Mouse (Mus musculus) hindbrain, embryonic 12.5 days (tissue): ENCODE measurements around the gene Apbb2. TPM values are rescaled to one million over a fixed set of nuclear protein-coding genes. Genes with fewer than 3 reads are reported as not detected.

Experiments used
- ATAC-seq: fragments of 200-750 bp; cut with Nextera tagmentation; 2 replicates; pipeline ENCODE4 v1.8.0; 2017; ENCODE audit warnings: moderate TSS enrichment; ENCODE audit not compliant: low FRiP score
- H3K27ac ChIP-seq: fragments of 300-500 bp; sonication (generic); 2 replicates; pipeline ENCODE4 v1.5.1; 2016; ENCODE audit warnings: mild to moderate bottlenecking
- H3K27me3 ChIP-seq: fragments of 300-500 bp; sonication (generic); 2 replicates; pipeline ENCODE4 v1.6.1; 2016; ENCODE audit warnings: mild to moderate bottlenecking
- H3K36me3 ChIP-seq: fragments of 300-500 bp; sonication (generic); 2 replicates; pipeline ENCODE4 v1.6.1; 2016; ENCODE audit warnings: mild to moderate bottlenecking
- H3K4me1 ChIP-seq: fragments of 300-500 bp; sonication (generic); 2 replicates; pipeline ENCODE4 v1.6.1; 2016
- H3K4me2 ChIP-seq: fragments of 300-500 bp; sonication (generic); replicated peaks from 2 replicates; pipeline ENCODE4 v1.6.1; 2016; ENCODE audit warnings: mild to moderate bottlenecking
- H3K4me3 ChIP-seq: fragments of 300-500 bp; sonication (generic); 2 replicates; pipeline ENCODE4 v1.5.1; 2016; ENCODE audit warnings: mild to moderate bottlenecking
- H3K9ac ChIP-seq: fragments of 300-500 bp; sonication (generic); 2 replicates; pipeline ENCODE4 v1.6.1; 2016; ENCODE audit warnings: mild to moderate bottlenecking, moderate library complexity
- H3K9me3 ChIP-seq: fragments of 300-500 bp; sonication (generic); replicated peaks from 2 replicates; pipeline ENCODE4 v1.6.1; 2016; ENCODE audit warnings: mild to moderate bottlenecking
- WGBS: fragments of 180-500 bp; shearing (Covaris S2); methylation state at CpG from one replicate; pipeline ENCODE4 v1.1.7; 2016; 5-methylcytosine and 5-hydroxymethylcytosine counted together
- polyA plus RNA-seq: library from polyadenylated mRNA; unstranded; fragments of >200 nt; fragmentation: Nextera tagmentation; extraction: Ambion mirVana; gene quantifications from 2 replicates; pipeline ENCODE4 v1.2.1, GENCODE M21; 2016

The Apbb2 gene
- polyA plus RNA-seq: 82.4 and 99.6 TPM in 2 replicates

GRCm38 (mm10) chr5:66618597-66618996 is at the start of gene Apbb2:
Apbb2 (minus strand) TSS chr5:66618784.
- H3K4me3 ChIP-seq: peak within 1 kb of the TSS; percentile 74
- H3K36me3 ChIP-seq: no peaks in the 10 kb centered on the region
- peak within 1 kb of the TSS; percentile 95 for H3K9ac ChIP-seq
- WGBS: 0% methylated on average over 38 of the region's 39 CpGs
- no peaks in the 10 kb centered on the region for H3K27me3 ChIP-seq
- ATAC-seq: peak; percentile 94
- no peaks in the 10 kb centered on the region for H3K9me3 ChIP-seq
- H3K4me2 ChIP-seq: peak within 1 kb of the TSS; percentile 73
- H3K4me1 ChIP-seq: peaks cover 32% of the 10 kb centered on the region
- H3K27ac ChIP-seq: peak within 1 kb of the TSS; percentile 98

GRCm38 (mm10) chr5:66654220-66654619 is 35.6 kb upstream of the Apbb2 start:
- 0 out of 2 replicates have a peak, but pooled peaks have one; percentile 19 for ATAC-seq
- WGBS: 55% methylated on average over 5 of the region's 5 CpGs

GRCm38 (mm10) chr5:66647504-66647903 is 28.9 kb upstream of the Apbb2 start:
- Histone ChIP-seq H3K4me3 (no peak overlapping the region), H3K36me3 (no peaks in the 10 kb centered on the region), H3K4me2 (no peak overlapping the region), H3K9ac (no peak overlapping the region), H3K9me3 (no peaks in the 10 kb centered on the region), H3K27me3 (no peaks in the 10 kb centered on the region), H3K4me1 (no peaks in the 10 kb centered on the region), H3K27ac (no peak overlapping the region)
- WGBS: 70% methylated on average over 7 of the region's 7 CpGs
- ATAC-seq: no peak

More at GRCm38 (mm10) chr5:66654220-66654619, 35.6 kb upstream of the Apbb2 start:
- Histone ChIP-seq H3K9me3 (no peaks in the 10 kb centered on the region), H3K36me3 (no peaks in the 10 kb centered on the region), H3K4me3 (no peak overlapping the region), H3K4me1 (peaks cover 5% of the 10 kb centered on the region; the same call in 1 of the 2 replicates), H3K4me2 (no peak overlapping the region), H3K27ac (no peak overlapping the region), H3K27me3 (no peaks in the 10 kb centered on the region), H3K9ac (no peak overlapping the region)

- 85% methylated on average over 5 of the region's 5 CpGs for WGBS
- Histone ChIP-seq H3K4me3 (no peak overlapping the region), H3K4me2 (no peak overlapping the region), H3K27me3 (no peaks in the 10 kb centered on the region), H3K27ac (no peak overlapping the region), H3K9ac (no peak overlapping the region), H3K36me3 (no peaks in the 10 kb centered on the region), H3K4me1 (no peaks in the 10 kb centered on the region), H3K9me3 (no peaks in the 10 kb centered on the region; the same call in 1 of the 2 replicates)
- no peak for ATAC-seq
Observed at GRCm38 (mm10) chr5:66643260-66643659, 24.7 kb upstream of the Apbb2 start.

GRCm38 (mm10) chr5:66642156-66642555 is 23.6 kb upstream of the Apbb2 start:
- WGBS: 88% methylated on average over 4 of the region's 4 CpGs
- no peak for ATAC-seq
- H3K4me3 ChIP-seq: no peak overlapping the region

GRCm38 (mm10) chr5:66635459-66636079 is 17.0 kb upstream of the Apbb2 start:
- H3K4me1 ChIP-seq: no peaks in the 10 kb centered on the region
- no peak overlapping the region for H3K9ac ChIP-seq
- no peak overlapping the region for H3K4me2 ChIP-seq
- WGBS: 49% methylated on average over 10 of the region's 10 CpGs
- H3K36me3 ChIP-seq: no peaks in the 10 kb centered on the region
- no peak overlapping the region for H3K27ac ChIP-seq
- no peaks in the 10 kb centered on the region for H3K27me3 ChIP-seq
- peak; percentile 46; the same call in 1 of the 2 replicates for ATAC-seq
- H3K4me3 ChIP-seq: no peak overlapping the region
- H3K9me3 ChIP-seq: peaks cover 3% of the 10 kb centered on the region; the same call in 1 of the 2 replicates

More at GRCm38 (mm10) chr5:66642156-66642555, 23.6 kb upstream of the Apbb2 start:
- no peaks in the 10 kb centered on the region for H3K36me3 ChIP-seq
- H3K27me3 ChIP-seq: no peaks in the 10 kb centered on the region
- no peak overlapping the region for H3K9ac ChIP-seq
- no peak overlapping the region for H3K27ac ChIP-seq
- no peak overlapping the region for H3K4me2 ChIP-seq
- no peaks in the 10 kb centered on the region for H3K4me1 ChIP-seq
- peaks cover 3% of the 10 kb centered on the region for H3K9me3 ChIP-seq

- 59% methylated on average over 7 of the region's 7 CpGs for WGBS
- Histone ChIP-seq H3K9ac (no peak overlapping the region), H3K27ac (no peak overlapping the region), H3K9me3 (no peaks in the 10 kb centered on the region), H3K4me3 (no peak overlapping the region), H3K36me3 (no peaks in the 10 kb centered on the region), H3K4me2 (no peak overlapping the region), H3K27me3 (no peaks in the 10 kb centered on the region), H3K4me1 (peaks cover 5% of the 10 kb centered on the region)
- ATAC-seq: peak; percentile 46; the same call in 1 of the 2 replicates
Observed at GRCm38 (mm10) chr5:66627805-66628204, 9.2 kb upstream of the Apbb2 start.

- peaks cover 20% of the 10 kb centered on the region for H3K4me1 ChIP-seq
- under 1% methylated on average over 41 of the region's 41 CpGs for WGBS
- H3K27me3 ChIP-seq: no peaks in the 10 kb centered on the region
- H3K4me2 ChIP-seq: peak overlapping the region; percentile 65
- peak overlapping the region; percentile 73 for H3K27ac ChIP-seq
- peak overlapping the region; percentile 67 for H3K9ac ChIP-seq
- no peaks in the 10 kb centered on the region for H3K36me3 ChIP-seq
- peak overlapping the region; percentile 54 for H3K4me3 ChIP-seq
- no peaks in the 10 kb centered on the region for H3K9me3 ChIP-seq
- peak; percentile 53 for ATAC-seq
Observed at GRCm38 (mm10) chr5:66620191-66620625, 1.6 kb upstream of the Apbb2 start.

GRCm38 (mm10) chr5:66619675-66620074 is 1.1 kb upstream of the Apbb2 start:
- 38% methylated on average over 8 of the region's 8 CpGs for WGBS

GRCm38 (mm10) chr5:66619195-66619594 is 611 bp upstream of the Apbb2 start:
- no peak for ATAC-seq
- Histone ChIP-seq H3K27ac (peak overlapping the region; percentile 98), H3K9ac (no peak overlapping the region), H3K27me3 (no peaks in the 10 kb centered on the region), H3K9me3 (no peaks in the 10 kb centered on the region), H3K4me3 (no peak overlapping the region), H3K4me2 (peak overlapping the region; percentile 73), H3K4me1 (peaks cover 27% of the 10 kb centered on the region), H3K36me3 (no peaks in the 10 kb centered on the region)
- 31% methylated on average over 11 of the region's 11 CpGs for WGBS

More at GRCm38 (mm10) chr5:66619675-66620074, 1.1 kb upstream of the Apbb2 start:
- H3K9ac ChIP-seq: peak overlapping the region; percentile 67
- H3K4me2 ChIP-seq: peak overlapping the region; percentile 65
- no peaks in the 10 kb centered on the region for H3K9me3 ChIP-seq
- no peak for ATAC-seq
- H3K4me1 ChIP-seq: peaks cover 23% of the 10 kb centered on the region
- H3K4me3 ChIP-seq: peak overlapping the region; percentile 54
- no peaks in the 10 kb centered on the region for H3K36me3 ChIP-seq
- H3K27me3 ChIP-seq: no peaks in the 10 kb centered on the region
- peak overlapping the region; percentile 73; the same call in 1 of the 2 replicates for H3K27ac ChIP-seq

- Histone ChIP-seq H3K36me3 (no peaks in the 10 kb centered on the region), H3K9me3 (no peaks in the 10 kb centered on the region), H3K4me3 (peak overlapping the region; percentile 74), H3K4me2 (peak overlapping the region; percentile 73), H3K4me1 (peaks cover 38% of the 10 kb centered on the region), H3K27ac (peak overlapping the region; percentile 98), H3K9ac (peak overlapping the region; percentile 95), H3K27me3 (no peaks in the 10 kb centered on the region)
- WGBS: under 1% methylated on average over 45 of the region's 54 CpGs
- peak; percentile 74 for ATAC-seq
Observed at GRCm38 (mm10) chr5:66617921-66618460, 593 bp downstream of the Apbb2 start.

- H3K9me3 ChIP-seq: no peaks in the 10 kb centered on the region
- no peak overlapping the region for H3K4me3 ChIP-seq
- H3K9ac ChIP-seq: no peak overlapping the region
- no peak overlapping the region for H3K27ac ChIP-seq
- H3K36me3 ChIP-seq: no peaks in the 10 kb centered on the region
- no peak overlapping the region for H3K4me2 ChIP-seq
- H3K27me3 ChIP-seq: no peaks in the 10 kb centered on the region
- peaks cover 39% of the 10 kb centered on the region for H3K4me1 ChIP-seq
- ATAC-seq: no peak
- WGBS: 74% methylated on average over 4 of the region's 4 CpGs
Observed at GRCm38 (mm10) chr5:66614940-66615339, 3.6 kb downstream of the Apbb2 start.
